10 mouse cellular contexts compared by ENCODE assay signal in genomic region chr11:69116843-69117242, GRCm38 (mm10). TPM values are rescaled to one million over a fixed set of nuclear protein-coding genes. Genes with fewer than 3 reads are reported as not detected.
DNase-seq lines count a peak whose midpoint lies in the region; ATAC-seq lines count a peak whose summit lies in the region.
"Had no signal": no experiment of that assay in that cellular context is flagged by ENCODE, and none has a peak within 500 bp of the region (broad histone marks: within the 10 kb centered on the region; RNA-seq: fewer than 3 reads in every experiment).

No protein-coding gene starts in this region.

- H3K4me3 ChIP-seq in lung, embryonic 16.5 days (ENCODE audit: low read length): no peak overlapping the region
- no peak overlapping the region for H3K4me3 ChIP-seq in liver, embryonic 12.5 days
- H3K4me3 ChIP-seq in stomach, embryonic 15.5 days (replicated peaks): peak overlapping the region; percentile 72; the same call in 1 of the 2 replicates

- peak overlapping the region; percentile 92; the same call in 1 of the 2 replicates for H3K4me2 ChIP-seq in lung, embryonic 16.5 days (ENCODE audit: low read depth, low read length)
- peak overlapping the region; percentile 99 for H3K4me2 ChIP-seq in liver, embryonic 12.5 days
- H3K4me2 ChIP-seq in stomach, embryonic 15.5 days: peak overlapping the region; percentile 95

- ATAC-seq in lung, embryonic 16.5 days (ENCODE audit: low read depth): no peak
- no peak for ATAC-seq in liver, embryonic 12.5 days
- ATAC-seq in stomach, embryonic 15.5 days (ENCODE audit: insufficient read depth, low FRiP score, low read depth): no peak

- H3K9me3 ChIP-seq in lung, embryonic 16.5 days (ENCODE audit: control insufficient read depth, low read length): no peaks in the 10 kb centered on the region
- H3K9me3 ChIP-seq in liver, embryonic 12.5 days (replicated peaks): no peaks in the 10 kb centered on the region
- H3K9me3 ChIP-seq in stomach, embryonic 15.5 days: no peaks in the 10 kb centered on the region

- H3K27ac ChIP-seq in lung, embryonic 16.5 days (ENCODE audit: low read length): no peak overlapping the region
- no peak overlapping the region for H3K27ac ChIP-seq in liver, embryonic 12.5 days
- H3K27ac ChIP-seq in stomach, embryonic 15.5 days: no peak overlapping the region

- no peak overlapping the region for H3K9ac ChIP-seq in lung, embryonic 16.5 days (ENCODE audit: low read length)
- H3K9ac ChIP-seq in liver, embryonic 12.5 days: no peak overlapping the region
- no peak overlapping the region for H3K9ac ChIP-seq in stomach, embryonic 15.5 days

- peak; percentile 12 to 35 for DNase-seq in adrenal gland, adult (ENCODE audit: inconsistent age in 2 of 2, low spot score in 1 of 2)
- DNase-seq in adrenal gland, postnatal 4 days (ENCODE audit: low spot score in 2 of 2): no peak
- DNase-seq in lung, postnatal 4 days: no peak
- DNase-seq in yolk sac, embryonic 10.5 days (ENCODE audit: low spot score): no peak
- no peak for DNase-seq in thymus, postnatal 36 days
- DNase-seq: cerebellum, adult 11 months; gastrocnemius, postnatal 36 days had no signal

- H3K36me3 ChIP-seq in lung, embryonic 16.5 days (ENCODE audit: control insufficient read depth, insufficient read depth, low read length): no peaks in the 10 kb centered on the region
- H3K36me3 ChIP-seq in liver, embryonic 12.5 days: no peaks in the 10 kb centered on the region
- H3K36me3 ChIP-seq in stomach, embryonic 15.5 days: no peaks in the 10 kb centered on the region

- 50% methylated on average over 5 of the region's 5 CpGs for WGBS in lung, embryonic 16.5 days
- 51% methylated on average over 5 of the region's 5 CpGs for WGBS in liver, embryonic 12.5 days (ENCODE audit: insufficient replicate concordance)
- 44% methylated on average over 5 of the region's 5 CpGs for WGBS in stomach, embryonic 15.5 days

- no peaks in the 10 kb centered on the region for H3K27me3 ChIP-seq in lung, embryonic 16.5 days (ENCODE audit: control insufficient read depth, insufficient read depth, low read depth, low read length)
- H3K27me3 ChIP-seq in liver, embryonic 12.5 days (replicated peaks): peaks cover 56% of the 10 kb centered on the region
- H3K27me3 ChIP-seq in stomach, embryonic 15.5 days (replicated peaks): no peaks in the 10 kb centered on the region

- H3K4me1 ChIP-seq in lung, embryonic 16.5 days (replicated peaks; ENCODE audit: control insufficient read depth, insufficient read depth, low read length): peaks cover 23% of the 10 kb centered on the region
- peaks cover 52% of the 10 kb centered on the region for H3K4me1 ChIP-seq in liver, embryonic 12.5 days
- H3K4me1 ChIP-seq in stomach, embryonic 15.5 days: peaks cover 29% of the 10 kb centered on the region

RNA-seq across cellular contexts. Expression of gene Hes7, which starts 3.4 kb away (rescaled TPM):
- under 1 TPM; 0.51 to 0.59 TPM for total RNA-seq in adrenal gland, postnatal 4 days (2021)
- 0.38 and 0.43 TPM in 2 replicates for polyA plus RNA-seq in lung, embryonic 16.5 days (2015; fragmentation: Nextera tagmentation; extraction: Ambion mirVana)
- 0.44 and 0.46 TPM in 2 replicates for polyA plus RNA-seq in liver, embryonic 12.5 days (2016; fragmentation: Nextera tagmentation; extraction: Ambion mirVana)
- polyA plus RNA-seq in stomach, embryonic 15.5 days (2015; fragmentation: Nextera tagmentation; extraction: Ambion mirVana): 0.76 and 1.0 TPM in 2 replicates
- total RNA-seq: gastrocnemius, postnatal 36 days had no signal

RNA-seq across cellular contexts. Expression of gene 9130213A22Rik, which starts 5.5 kb away (rescaled TPM):
- 1 to 10 TPM; 1.3 to 1.4 TPM for total RNA-seq in adrenal gland, postnatal 4 days (2021)
- polyA plus RNA-seq in lung, embryonic 16.5 days (2015; fragmentation: Nextera tagmentation; extraction: Ambion mirVana): 0.36 and 0.44 TPM in 2 replicates
- 0.14 TPM in 1 of 2 replicates, not detected in the other for polyA plus RNA-seq in liver, embryonic 12.5 days (2016; fragmentation: Nextera tagmentation; extraction: Ambion mirVana)
- polyA plus RNA-seq in stomach, embryonic 15.5 days (2015; fragmentation: Nextera tagmentation; extraction: Ambion mirVana): 0.37 TPM in 2 replicates
- total RNA-seq: gastrocnemius, postnatal 36 days had no signal

RNA-seq across cellular contexts. Expression of gene Aloxe3, which starts 8.9 kb away (rescaled TPM):
- total RNA-seq in adrenal gland, postnatal 4 days (2021): under 1 TPM; 0.67 to 0.73 TPM
- 0.24 and 0.31 TPM in 2 replicates for polyA plus RNA-seq in lung, embryonic 16.5 days (2015; fragmentation: Nextera tagmentation; extraction: Ambion mirVana)
- not detected in 2 replicates for polyA plus RNA-seq in liver, embryonic 12.5 days (2016; fragmentation: Nextera tagmentation; extraction: Ambion mirVana)
- polyA plus RNA-seq in stomach, embryonic 15.5 days (2015; fragmentation: Nextera tagmentation; extraction: Ambion mirVana): 0.27 and 1.2 TPM in 2 replicates
- total RNA-seq: gastrocnemius, postnatal 36 days had no signal

RNA-seq across cellular contexts. Expression of gene Per1, which starts 21.8 kb away (rescaled TPM):
- total RNA-seq in adrenal gland, postnatal 4 days (2021): 100 to 1,000 TPM in 1 of 2 experiments, 10 to 100 TPM in 1; 99.4 to 130 TPM
- polyA plus RNA-seq in lung, embryonic 16.5 days (2015; fragmentation: Nextera tagmentation; extraction: Ambion mirVana): 31.1 and 32.4 TPM in 2 replicates
- 2.5 and 4.0 TPM in 2 replicates for polyA plus RNA-seq in liver, embryonic 12.5 days (2016; fragmentation: Nextera tagmentation; extraction: Ambion mirVana)
- 15.4 and 20.3 TPM in 2 replicates for polyA plus RNA-seq in stomach, embryonic 15.5 days (2015; fragmentation: Nextera tagmentation; extraction: Ambion mirVana)

RNA-seq across cellular contexts. Expression of gene Vamp2, which starts 28.6 kb away (rescaled TPM):
- 100 to 1,000 TPM; 208 to 226 TPM for total RNA-seq in adrenal gland, postnatal 4 days (2021)
- polyA plus RNA-seq in lung, embryonic 16.5 days (2015; fragmentation: Nextera tagmentation; extraction: Ambion mirVana): 80.6 and 85.2 TPM in 2 replicates
- 26.3 and 27.5 TPM in 2 replicates for polyA plus RNA-seq in liver, embryonic 12.5 days (2016; fragmentation: Nextera tagmentation; extraction: Ambion mirVana)
- 68.5 and 84.6 TPM in 2 replicates for polyA plus RNA-seq in stomach, embryonic 15.5 days (2015; fragmentation: Nextera tagmentation; extraction: Ambion mirVana)

Comparison
In these comparisons a context has a peak if more than half of its experiments do, and no peak if none do; other contexts are left out.
1. DNase-seq: peak in adrenal gland, adult (2 of 2); none in adrenal gland, postnatal 4 days (0 of 2), lung, postnatal 4 days (0 of 2), yolk sac, embryonic 10.5 days (single experiment) and thymus, postnatal 36 days (0 of 2).
2. Peak in every context shown above with its lines, with median percentiles within 50 percentile points of each other: H3K4me2 ChIP-seq.